Mouse (Mus musculus): Measurements from ENCODE around the gene Kif26a. TPM values are rescaled to one million over a fixed set of nuclear protein-coding genes. Genes with fewer than 3 reads are reported as not detected.

Gene Kif26a
- polyA plus RNA-seq, 1 experiment from 2014 or later: 2.2 TPM

DNA sequence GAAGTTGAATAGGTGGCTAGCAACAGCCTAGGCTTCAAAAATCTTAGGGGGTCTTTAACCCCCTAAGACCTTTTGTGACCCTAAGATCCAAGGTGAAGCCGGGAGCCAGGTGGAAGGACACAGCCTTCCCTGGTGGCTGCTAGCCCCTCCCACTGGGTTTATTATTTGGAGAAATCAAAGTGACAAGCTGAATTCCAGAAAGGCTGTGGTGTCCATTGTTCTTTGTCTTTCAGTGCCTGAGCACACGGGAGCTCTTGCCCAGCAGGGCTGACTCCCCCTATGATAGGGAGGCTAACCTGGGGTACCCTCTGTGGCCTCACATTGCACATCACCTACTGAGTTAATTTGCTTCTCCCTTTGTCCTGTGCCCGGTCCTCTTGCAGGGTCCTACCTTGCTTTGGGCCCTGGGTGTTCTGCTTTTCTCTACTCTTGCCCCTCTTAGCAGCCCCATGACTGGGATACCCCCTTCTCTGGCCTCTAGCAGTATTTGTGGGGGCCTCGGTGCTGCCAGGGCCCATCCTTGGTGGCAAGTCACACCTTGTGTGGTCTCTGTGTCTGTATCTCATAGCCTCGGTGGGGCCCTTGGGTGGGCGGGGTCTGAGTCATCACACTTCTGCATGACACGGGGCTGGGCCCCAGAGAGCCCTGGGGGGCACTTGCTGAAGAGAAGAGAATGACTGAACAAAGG is 36.1 kb downstream of the Kif26a start:
- H3K27ac ChIP-seq (ENCODE audit: low read depth): no peak overlapping the region
- no peak overlapping the region for H3K9ac ChIP-seq
- no peak overlapping the region for H3K4me3 ChIP-seq (ENCODE audit: low read depth, low read length)
- WGBS: 36% methylated on average over 7 of the region's 7 CpGs
- H3K4me2 ChIP-seq: no peak overlapping the region
- DNase-seq (no peak), ATAC-seq (ENCODE audit: insufficient read depth) (no peak)
- H3K36me3 ChIP-seq (ENCODE audit: insufficient read depth): no peaks in the 10 kb centered on the region
- TF ChIP-seq CTCF (IDR thresholded peaks at IDR 0.05; ENCODE audit: low read depth): no peak
- no peaks in the 10 kb centered on the region; the same call in 1 of the 2 replicates for H3K4me1 ChIP-seq (ENCODE audit: insufficient read depth)
- no peaks in the 10 kb centered on the region for H3K27me3 ChIP-seq (ENCODE audit: insufficient read depth, low read length)
- H3K9me3 ChIP-seq (ENCODE audit: low read depth, low read length): no peaks in the 10 kb centered on the region

DNA sequence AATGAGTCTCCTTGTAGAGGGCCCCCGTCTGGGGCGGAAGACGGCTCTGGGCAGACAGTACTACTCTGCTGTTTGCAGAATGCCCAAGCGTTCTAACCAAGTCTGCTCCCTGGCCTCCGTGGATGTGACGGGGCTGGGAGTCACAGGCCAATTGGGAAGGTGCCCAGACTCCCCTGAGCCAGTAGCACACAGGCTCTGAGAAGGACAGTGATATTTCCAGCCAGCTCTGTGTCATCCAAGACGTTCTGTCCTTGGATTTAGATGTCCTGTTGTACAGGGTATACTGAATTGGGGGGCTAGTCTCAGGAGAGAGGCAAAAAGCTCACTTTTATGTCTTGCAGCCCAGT is 36.6 kb downstream of the Kif26a start:
- Histone ChIP-seq H3K4me1 (ENCODE audit: insufficient read depth) (no peaks in the 10 kb centered on the region; the same call in 1 of the 2 replicates), H3K4me2 (no peak overlapping the region), H3K27me3 (ENCODE audit: insufficient read depth, low read length) (no peaks in the 10 kb centered on the region), H3K4me3 (ENCODE audit: low read depth, low read length) (no peak overlapping the region), H3K9me3 (ENCODE audit: low read depth, low read length) (no peaks in the 10 kb centered on the region), H3K9ac (no peak overlapping the region), H3K27ac (ENCODE audit: low read depth) (no peak overlapping the region), H3K36me3 (ENCODE audit: insufficient read depth) (no peaks in the 10 kb centered on the region)
- no peak for TF ChIP-seq CTCF (IDR thresholded peaks at IDR 0.05; ENCODE audit: low read depth)
- peak; percentile 37; the same call in 1 of the 2 replicates for ATAC-seq (ENCODE audit: insufficient read depth)
- peak; percentile 23 for DNase-seq
- 36% methylated on average over 7 of the region's 7 CpGs for WGBS

DNA sequence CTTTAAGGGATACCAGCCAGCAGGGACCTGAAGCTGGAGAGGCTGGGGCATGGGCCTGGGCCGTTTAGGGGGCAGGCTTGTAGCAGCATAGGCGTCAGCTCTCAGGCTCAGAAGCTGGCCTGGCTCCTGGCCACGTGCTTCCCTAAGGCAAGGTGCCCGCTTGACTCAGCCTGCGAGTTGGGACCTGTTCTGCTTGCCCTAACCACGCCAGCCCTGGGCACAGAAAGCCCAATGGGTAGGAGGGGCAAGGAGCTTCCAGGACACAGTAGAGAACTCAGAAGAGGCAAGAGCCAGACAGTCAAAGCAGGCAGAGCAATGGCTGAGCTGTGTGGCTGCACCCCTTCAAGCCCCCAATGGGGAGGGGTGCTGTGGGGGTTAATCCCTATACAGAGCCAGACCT is 37.7 kb downstream of the Kif26a start:
- Histone ChIP-seq H3K27me3 (ENCODE audit: insufficient read depth, low read length) (no peaks in the 10 kb centered on the region), H3K9ac (no peak overlapping the region; the same call in 1 of the 2 replicates), H3K9me3 (ENCODE audit: low read depth, low read length) (no peaks in the 10 kb centered on the region), H3K4me3 (ENCODE audit: low read depth, low read length) (no peak overlapping the region), H3K4me2 (no peak overlapping the region), H3K4me1 (ENCODE audit: insufficient read depth) (no peaks in the 10 kb centered on the region; the same call in 1 of the 2 replicates), H3K27ac (ENCODE audit: low read depth) (peak overlapping the region; percentile 14), H3K36me3 (ENCODE audit: insufficient read depth) (no peaks in the 10 kb centered on the region)
- ATAC-seq (ENCODE audit: insufficient read depth): no peak
- no peak for TF ChIP-seq CTCF (IDR thresholded peaks at IDR 0.05; ENCODE audit: low read depth)
- 62% methylated on average over 6 of the region's 6 CpGs for WGBS
- DNase-seq: peak; percentile 23

- Histone ChIP-seq H3K4me3 (ENCODE audit: low read depth, low read length) (no peak overlapping the region), H3K9ac (no peak overlapping the region), H3K9me3 (ENCODE audit: low read depth, low read length) (no peaks in the 10 kb centered on the region), H3K4me1 (ENCODE audit: insufficient read depth) (no peaks in the 10 kb centered on the region; the same call in 1 of the 2 replicates), H3K4me2 (no peak overlapping the region), H3K27ac (ENCODE audit: low read depth) (peak overlapping the region; percentile 14), H3K27me3 (ENCODE audit: insufficient read depth, low read length) (no peaks in the 10 kb centered on the region), H3K36me3 (ENCODE audit: insufficient read depth) (no peaks in the 10 kb centered on the region)
- DNase-seq (peak; percentile 82), ATAC-seq (ENCODE audit: insufficient read depth) (peak; percentile 84)
- TF ChIP-seq CTCF (IDR thresholded peaks at IDR 0.05; ENCODE audit: low read depth): peak; percentile 31; the same call in 1 of the 2 replicates
- WGBS: 27% methylated on average over 3 of the region's 3 CpGs
Measured at GRCm38 (mm10) chr12:112184390-112184789, 38.4 kb downstream of the Kif26a start.

DNA sequence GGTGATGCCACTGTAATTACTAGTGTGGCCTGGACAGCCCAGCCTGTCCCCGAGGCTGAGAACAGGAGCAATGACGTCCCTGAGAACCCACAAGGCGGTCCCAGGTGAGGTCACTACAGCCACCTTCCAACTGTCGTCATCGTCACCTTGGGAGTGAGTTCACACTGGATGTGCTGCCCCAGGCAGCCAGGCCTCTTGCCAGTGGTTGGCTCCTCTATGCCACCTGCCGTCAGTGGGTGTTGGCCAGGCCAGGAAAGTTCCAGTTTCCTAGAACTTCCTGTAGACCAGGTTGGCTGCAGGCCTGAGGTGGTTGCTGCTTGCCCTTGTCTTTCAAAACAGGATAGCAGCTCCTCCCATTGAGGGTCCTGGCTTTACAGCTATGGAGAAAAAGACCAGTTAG is 40.9 kb downstream of the Kif26a start:
- no peaks in the 10 kb centered on the region for H3K27me3 ChIP-seq (ENCODE audit: insufficient read depth, low read length)
- no peak overlapping the region for H3K9ac ChIP-seq
- no peak for TF ChIP-seq CTCF (IDR thresholded peaks at IDR 0.05; ENCODE audit: low read depth)
- H3K4me3 ChIP-seq (ENCODE audit: low read depth, low read length): no peak overlapping the region
- H3K27ac ChIP-seq (ENCODE audit: low read depth): no peak overlapping the region
- H3K9me3 ChIP-seq (ENCODE audit: low read depth, low read length): no peaks in the 10 kb centered on the region
- H3K4me1 ChIP-seq (ENCODE audit: insufficient read depth): no peaks in the 10 kb centered on the region; the same call in 1 of the 2 replicates
- no peaks in the 10 kb centered on the region for H3K36me3 ChIP-seq (ENCODE audit: insufficient read depth)
- ATAC-seq (ENCODE audit: insufficient read depth) (no peak), DNase-seq (no peak)
- no peak overlapping the region for H3K4me2 ChIP-seq
- WGBS: 69% methylated on average over 6 of the region's 6 CpGs

- H3K27me3 ChIP-seq (ENCODE audit: insufficient read depth, low read length): no peaks in the 10 kb centered on the region
- H3K9me3 ChIP-seq (ENCODE audit: low read depth, low read length): no peaks in the 10 kb centered on the region
- H3K4me1 ChIP-seq (ENCODE audit: insufficient read depth): no peaks in the 10 kb centered on the region
- DNase-seq (no peak), ATAC-seq (ENCODE audit: insufficient read depth) (no peak)
- no peak overlapping the region for H3K9ac ChIP-seq
- 22% methylated on average over 6 of the region's 6 CpGs for WGBS
- no peak for TF ChIP-seq CTCF (IDR thresholded peaks at IDR 0.05; ENCODE audit: low read depth)
- no peak overlapping the region for H3K4me2 ChIP-seq
- no peak overlapping the region for H3K27ac ChIP-seq (ENCODE audit: low read depth)
- H3K4me3 ChIP-seq (ENCODE audit: low read depth, low read length): no peak overlapping the region
- H3K36me3 ChIP-seq (ENCODE audit: insufficient read depth): no peaks in the 10 kb centered on the region
Measured at GRCm38 (mm10) chr12:112191753-112192152, 45.7 kb downstream of the Kif26a start.

DNA sequence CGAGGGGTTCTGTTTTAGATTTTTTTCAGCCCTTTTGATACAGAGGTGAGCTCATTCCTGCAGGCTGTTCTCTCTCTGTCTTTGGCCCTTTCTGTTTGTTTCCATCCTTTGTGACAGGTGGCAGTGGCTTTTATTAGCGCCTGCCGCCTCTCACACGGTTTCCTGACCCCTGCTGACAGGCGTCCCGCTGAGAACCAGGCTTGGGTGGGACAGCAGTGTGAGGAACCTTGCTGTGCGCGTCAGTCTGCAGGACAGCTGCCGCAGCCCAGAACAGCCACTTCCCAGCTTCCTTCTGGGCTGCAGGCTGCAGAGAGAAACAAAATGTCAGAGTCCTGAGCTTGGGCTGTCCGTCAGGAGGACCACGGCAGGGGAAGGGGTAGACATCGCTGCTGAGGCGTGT is 49.0 kb downstream of the Kif26a start:
- Histone ChIP-seq H3K4me3 (ENCODE audit: low read depth, low read length) (no peak overlapping the region), H3K9me3 (ENCODE audit: low read depth, low read length) (no peaks in the 10 kb centered on the region), H3K27me3 (ENCODE audit: insufficient read depth, low read length) (no peaks in the 10 kb centered on the region), H3K36me3 (ENCODE audit: insufficient read depth) (no peaks in the 10 kb centered on the region), H3K27ac (ENCODE audit: low read depth) (no peak overlapping the region), H3K4me2 (peak overlapping the region; percentile 35; the same call in 1 of the 2 replicates), H3K9ac (no peak overlapping the region; the same call in 1 of the 2 replicates), H3K4me1 (ENCODE audit: insufficient read depth) (no peaks in the 10 kb centered on the region)
- no peak for TF ChIP-seq CTCF (IDR thresholded peaks at IDR 0.05; ENCODE audit: low read depth)
- no peak for DNase-seq
- ATAC-seq (ENCODE audit: insufficient read depth): no peak
- WGBS: 8% methylated on average over 13 of the region's 13 CpGs
